Mouse (Mus musculus) G1E (cell line): ENCODE results near the gene Amdhd2.

Experiments used
- CTCF ChIP-seq: IDR thresholded peaks from 2 replicates; pipeline ENCODE4 v1.5.1; 2012; ENCODE audit warnings: low read depth, low read length, inconsistent platforms, mixed read lengths
- GATA1 ChIP-seq: IDR thresholded peaks from 2 replicates; pipeline ENCODE4 v1.6.1; 2012; ENCODE audit warnings: borderline replicate concordance, low read length, inconsistent platforms, mixed read lengths
- POLR2AphosphoS5 ChIP-seq: IDR thresholded peaks from 2 replicates; pipeline ENCODE4 v1.6.1; 2012; ENCODE audit warnings: low read depth, low read length, inconsistent platforms; ENCODE audit not compliant: insufficient replicate concordance
- TAL1 ChIP-seq: conservative IDR thresholded peaks from 2 replicates; pipeline ENCODE4 v1.6.1; 2012; ENCODE audit warnings: low read depth, low read length, inconsistent platforms, mixed read lengths

DNA sequence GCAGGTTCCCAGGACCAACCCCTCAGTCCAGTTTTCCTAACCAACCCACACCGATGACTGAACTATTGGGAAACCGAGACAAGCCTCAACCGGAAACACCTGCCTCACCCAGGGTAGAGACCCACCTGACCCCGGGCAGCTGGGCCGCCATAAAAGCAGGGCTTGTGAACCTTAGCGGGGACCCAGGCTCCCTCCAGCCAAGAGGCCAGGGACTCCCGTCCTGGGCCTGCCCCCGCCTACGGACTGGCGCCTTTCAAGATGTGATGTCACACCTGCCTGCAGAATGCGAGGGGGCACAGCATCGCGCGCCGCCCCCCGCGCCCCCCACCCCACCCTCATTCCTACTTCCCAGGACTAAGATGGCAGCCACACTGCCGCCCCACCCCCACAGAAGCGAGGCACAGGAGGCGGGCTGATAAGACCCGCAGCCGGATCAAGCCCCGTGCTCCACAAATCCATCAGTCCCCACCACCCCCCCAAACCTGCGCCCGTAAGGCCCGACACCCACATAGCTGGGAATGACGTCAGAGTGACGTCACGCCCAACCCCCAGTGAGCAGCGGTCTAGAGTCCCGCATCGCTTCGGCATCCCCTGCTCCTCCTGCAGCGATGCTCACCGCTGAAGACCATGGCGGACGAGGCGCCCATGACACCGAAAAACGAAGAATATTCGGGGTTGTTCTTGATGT lies 5.2 kb upstream of the Amdhd2 start:
- TF ChIP-seq GATA1: no peak
- no peak for TF ChIP-seq CTCF
- TF ChIP-seq POLR2AphosphoS5: no peak
- TF ChIP-seq TAL1: no peak
